Mouse (Mus musculus) regulatory T cell (primary cell): ENCODE results near the gene Rxfp4.

Experiments
- in situ Hi-C: fragments of 300-600 bp; cut with MboI, MseI; formaldehyde crosslinking; loops from one replicate; pipeline ENCODE4 v1.15.1; 2025; ENCODE audit warnings: high pct_unique_total_duplicates

Gene Rxfp4

DNA sequence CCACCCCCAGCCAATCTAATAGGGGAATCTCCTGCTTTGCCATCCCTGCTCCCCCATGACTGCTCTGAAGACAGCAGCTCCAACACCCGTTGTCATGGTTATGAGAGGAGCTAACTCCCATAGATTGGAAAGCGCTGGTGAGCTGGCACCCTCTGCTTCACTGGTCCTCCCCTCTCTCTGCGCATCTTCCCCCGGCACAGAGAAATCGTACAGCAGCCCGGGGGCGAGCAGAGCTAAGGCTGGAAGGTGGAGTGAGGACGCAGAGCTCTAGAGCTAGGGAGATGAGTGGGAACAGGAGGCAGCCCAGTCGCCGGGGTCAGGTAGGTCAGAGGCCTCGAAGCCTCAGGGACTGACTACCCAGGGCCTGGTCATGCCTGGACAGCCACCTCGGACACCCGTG, 23.7 kb downstream of the Rxfp4 start:
- in situ Hi-C loops: no loop called here

DNA sequence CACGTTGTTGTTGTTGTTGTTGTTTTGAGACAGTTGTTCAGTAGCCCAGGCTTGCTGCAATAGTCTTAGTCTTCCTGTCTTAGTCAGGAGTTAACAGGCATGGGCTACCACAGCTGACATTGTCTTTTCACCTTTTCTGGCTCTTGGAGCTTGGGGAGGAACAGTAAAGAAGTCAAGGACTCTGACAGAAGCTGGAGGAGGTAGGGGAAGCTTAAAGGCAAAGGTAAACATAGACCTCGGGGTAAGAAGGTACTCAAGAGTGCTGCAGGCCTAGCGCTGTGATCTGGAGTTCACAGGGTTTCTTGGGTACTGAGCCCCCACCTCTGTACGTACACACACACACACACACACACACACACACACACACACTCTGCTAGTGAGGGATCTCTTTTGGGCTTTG, 24.2 kb downstream of the Rxfp4 start:
- in situ Hi-C loops: no loop called here

DNA sequence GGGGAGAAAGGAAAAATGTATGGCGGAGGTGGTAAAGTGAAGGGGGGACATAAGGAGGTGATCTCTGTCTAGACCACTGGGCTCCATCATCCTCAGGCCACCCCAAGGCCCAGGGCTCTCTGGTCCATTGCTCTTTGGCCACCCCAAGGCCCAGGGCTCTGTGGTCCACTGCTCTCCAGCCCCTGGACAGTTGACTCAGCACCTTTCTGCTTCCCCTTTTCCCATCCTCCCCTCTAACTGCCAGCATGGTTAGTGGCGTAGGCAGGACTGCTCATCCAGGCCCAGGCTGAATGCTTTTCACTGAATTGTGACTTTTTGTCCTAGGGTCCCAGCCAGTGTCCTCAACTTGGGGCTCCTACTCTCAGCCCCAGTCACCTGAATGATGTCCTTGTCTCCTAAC, 25.4 kb downstream of the Rxfp4 start:
- in situ Hi-C loops: no loop called here

DNA sequence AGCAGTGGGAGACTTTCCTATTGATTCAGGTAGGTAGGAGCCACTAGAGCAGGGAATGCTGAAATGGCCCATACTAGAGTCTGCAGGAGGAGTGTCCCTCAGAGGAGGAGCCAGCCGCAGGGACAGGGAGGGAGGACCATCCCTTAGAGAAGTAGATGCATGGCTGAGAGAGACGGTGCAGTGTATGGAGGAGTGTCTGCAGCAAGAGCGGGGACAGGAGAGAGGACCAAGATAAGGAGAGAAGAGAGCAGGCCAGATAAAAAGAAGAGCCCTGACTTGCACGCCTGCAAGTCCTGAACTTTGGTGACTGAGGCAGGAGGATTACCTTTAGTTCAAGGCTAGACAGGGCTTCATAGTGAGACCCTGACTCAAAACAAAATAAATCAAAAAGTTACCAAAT, 25.8 kb downstream of the Rxfp4 start:
- in situ Hi-C loops: no loop called here

GRCm38 (mm10) chr3:88626316-88626715, 26.6 kb downstream of the Rxfp4 start:
- in situ Hi-C loops: no loop called here

- in situ Hi-C loops: no loop called here
Measured at GRCm38 (mm10) chr3:88625531-88625930, 27.4 kb downstream of the Rxfp4 start.

- in situ Hi-C loops: no loop called here
Measured at GRCm38 (mm10) chr3:88624951-88625350, 28.0 kb downstream of the Rxfp4 start.

DNA sequence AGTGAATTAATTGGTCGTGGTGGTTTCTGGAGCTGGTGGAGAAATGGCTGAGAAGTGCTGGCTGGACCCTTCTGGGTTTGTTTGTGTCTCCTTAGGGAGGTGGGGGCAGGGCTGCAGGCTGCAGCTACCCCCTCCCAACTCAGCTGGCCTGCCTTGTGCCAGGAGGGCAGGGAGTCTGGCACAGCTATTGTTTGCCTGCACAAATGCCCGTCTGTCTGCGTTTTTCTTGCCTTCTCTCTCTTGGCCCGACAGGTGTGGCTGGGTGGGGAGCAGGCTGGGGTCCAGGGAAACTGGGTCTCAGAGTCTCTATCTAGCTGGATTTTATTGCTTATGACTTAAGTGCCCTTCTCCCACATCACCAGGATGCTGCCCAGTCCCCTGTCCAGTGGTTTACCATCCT, 28.6 kb downstream of the Rxfp4 start:
- in situ Hi-C loops: no loop called here

- in situ Hi-C loops: no loop called here
Measured at GRCm38 (mm10) chr3:88623346-88624135, 29.4 kb downstream of the Rxfp4 start.

- in situ Hi-C loops: no loop called here
Measured at GRCm38 (mm10) chr3:88622941-88623345, 30.0 kb downstream of the Rxfp4 start.

GRCm38 (mm10) chr3:88622113-88622940, 30.6 kb downstream of the Rxfp4 start:
- in situ Hi-C loops: no loop called here

DNA sequence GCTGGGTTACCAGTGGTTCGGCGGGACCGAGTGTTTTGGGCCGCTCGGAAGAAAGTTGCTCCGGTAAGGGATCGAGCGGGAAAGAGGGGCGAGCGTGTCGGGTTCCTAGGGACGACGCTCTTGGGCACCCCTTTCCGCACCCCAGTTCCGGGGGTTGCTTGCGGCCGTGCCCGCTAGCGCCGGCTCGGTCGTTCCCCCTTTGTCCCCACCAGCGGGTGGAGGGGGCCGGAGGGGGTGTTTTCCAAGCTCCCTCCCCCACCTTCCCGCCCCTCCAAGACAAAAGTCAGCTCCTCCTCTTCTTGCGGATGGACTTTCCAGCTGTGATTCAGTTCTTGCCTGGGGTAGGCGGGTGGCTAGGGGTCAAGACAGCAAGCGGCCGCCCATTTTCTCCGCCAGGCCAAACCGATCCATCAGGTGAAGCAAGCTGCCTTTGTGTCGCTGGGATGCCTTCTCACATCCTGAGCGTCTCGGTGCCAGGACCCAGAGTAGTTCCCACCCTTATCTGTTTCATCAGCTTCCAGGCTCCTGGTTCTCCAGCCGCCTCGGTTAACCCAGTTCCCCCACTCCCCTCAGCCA, 31.3 kb downstream of the Rxfp4 start:
- in situ Hi-C loops: no loop called here

GRCm38 (mm10) chr3:88620992-88621536, 31.9 kb downstream of the Rxfp4 start:
- in situ Hi-C loops: no loop called here

DNA sequence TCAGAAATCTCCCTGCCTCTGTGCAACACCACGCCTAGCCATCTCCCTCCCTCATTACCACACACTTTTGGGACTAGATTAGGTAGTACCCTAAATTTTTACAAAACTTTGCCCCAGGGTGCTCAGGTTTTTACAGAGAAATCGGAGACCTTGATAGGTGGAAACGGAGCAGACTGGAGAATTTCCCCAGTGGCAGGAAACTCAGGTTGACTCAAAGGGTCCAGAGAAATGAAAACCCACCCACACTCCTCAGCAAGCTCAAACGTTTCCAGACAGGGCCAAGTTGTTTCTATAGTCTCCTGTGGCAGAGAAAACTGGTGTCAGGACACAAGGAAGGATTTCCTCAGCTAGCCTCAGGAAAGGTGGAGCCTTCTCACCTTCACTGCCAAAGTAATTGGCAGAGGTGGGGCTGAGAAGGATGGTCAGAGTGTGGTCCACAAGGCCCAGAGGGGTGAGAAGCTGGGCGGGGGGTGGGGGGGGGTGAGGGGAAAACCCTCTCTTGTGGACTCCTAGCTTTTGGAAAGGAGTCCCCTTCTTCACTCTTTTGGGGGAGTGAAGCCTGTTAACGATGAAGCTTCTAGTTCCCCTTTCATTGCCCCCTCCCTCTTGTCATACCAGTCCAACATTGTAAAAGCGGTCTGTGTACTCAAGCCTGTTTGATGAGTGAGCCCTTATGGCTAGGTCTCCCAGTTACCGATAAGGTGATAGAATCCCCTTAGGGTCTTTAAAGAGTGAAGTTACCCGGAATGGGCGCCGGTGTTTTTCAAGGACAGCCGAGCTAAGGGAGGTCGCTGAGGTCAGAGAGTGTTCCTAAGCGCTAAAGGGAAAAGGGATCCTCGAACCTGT, 32.6 kb downstream of the Rxfp4 start:
- in situ Hi-C loops: no loop called here

DNA sequence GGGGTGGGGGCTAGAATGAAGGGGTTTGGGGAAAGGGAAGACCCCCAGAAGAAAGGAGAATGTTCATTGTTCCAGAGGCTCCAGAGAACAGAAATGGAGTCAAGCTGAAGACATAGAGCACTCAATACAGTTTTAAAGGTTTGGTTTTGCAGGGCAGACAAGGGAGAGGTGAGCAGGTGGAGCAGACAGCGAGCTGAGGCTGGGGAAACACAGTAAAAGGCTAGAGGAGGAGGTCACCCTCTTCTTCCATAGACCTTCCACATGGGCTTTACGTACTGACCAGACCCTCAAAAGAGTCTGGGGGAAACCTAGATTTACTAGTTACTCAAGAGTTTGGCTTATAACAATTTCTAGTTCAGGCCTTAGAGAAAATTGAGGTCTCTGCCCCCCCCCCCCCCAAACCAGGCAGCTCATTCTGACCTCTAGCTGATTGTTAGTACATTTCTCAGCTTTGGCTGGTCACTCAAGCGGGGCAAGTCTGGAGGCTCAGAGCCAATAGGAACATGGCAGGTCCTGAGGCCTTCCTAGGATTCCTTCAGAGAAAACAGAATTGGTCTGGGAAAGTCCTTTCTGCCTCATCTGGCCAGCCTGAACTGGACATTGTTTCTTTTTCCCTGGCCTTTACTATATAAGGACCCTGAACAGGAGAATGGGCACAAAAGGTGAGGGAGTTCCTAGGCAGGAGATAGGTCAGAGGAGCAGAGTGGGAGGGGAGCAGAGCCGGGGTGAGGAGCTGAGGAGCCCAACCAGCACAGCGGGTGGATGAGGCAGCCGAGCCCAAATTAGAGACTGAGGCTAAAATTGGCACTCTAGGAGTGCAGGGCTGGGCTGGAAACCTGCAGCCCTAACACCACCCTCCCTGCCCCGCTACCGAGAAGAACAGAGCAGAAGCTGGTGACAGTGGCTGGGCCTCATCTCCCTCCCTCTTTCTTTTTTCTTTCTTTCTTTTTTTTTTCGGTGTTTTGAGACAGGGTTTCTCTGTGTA, 33.5 kb downstream of the Rxfp4 start:
- in situ Hi-C loops: no loop called here

DNA sequence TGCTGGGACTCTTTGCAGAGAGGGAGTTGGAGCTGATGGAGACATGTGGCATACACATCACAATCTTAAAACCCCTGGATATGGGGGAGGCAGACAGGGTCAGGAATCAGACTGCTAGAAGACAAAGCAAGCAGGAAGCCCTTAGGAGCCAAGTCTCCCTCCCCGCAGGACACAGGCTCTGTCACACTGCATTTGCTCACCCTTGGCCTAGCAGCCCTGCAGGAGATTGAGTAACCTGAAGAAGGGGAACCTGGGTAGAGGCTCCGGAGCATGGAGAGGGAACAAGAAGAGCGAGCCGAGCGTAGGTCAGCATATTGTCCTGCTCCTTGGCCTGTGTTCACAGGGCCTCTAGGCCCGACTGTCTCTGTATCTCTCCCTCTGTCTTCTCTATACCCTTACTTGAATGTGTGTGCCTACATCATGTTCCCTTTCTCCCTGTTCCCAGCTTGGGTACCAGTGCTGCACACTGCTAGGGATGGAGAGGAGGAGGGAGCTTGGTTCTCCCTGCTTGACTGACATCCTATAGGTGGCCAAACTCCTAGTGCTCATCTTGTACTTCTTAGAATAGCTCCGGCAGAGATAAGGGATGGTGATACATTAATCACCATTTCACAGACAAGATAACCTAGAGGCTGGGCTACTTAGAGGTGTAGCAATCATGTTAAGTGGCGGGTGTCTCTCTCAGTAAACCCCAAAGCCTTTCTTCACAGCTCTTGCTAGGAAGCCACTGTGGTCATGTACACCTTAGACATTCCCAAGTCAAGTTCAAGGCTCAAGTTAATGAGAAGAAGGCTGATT, 34.7 kb downstream of the Rxfp4 start:
- in situ Hi-C loops: no loop called here

GRCm38 (mm10) chr3:88616951-88617500, 35.9 kb downstream of the Rxfp4 start:
- in situ Hi-C loops: no loop called here

- in situ Hi-C loops: no loop called here
Measured at GRCm38 (mm10) chr3:88615902-88616391, 37.0 kb downstream of the Rxfp4 start.

DNA sequence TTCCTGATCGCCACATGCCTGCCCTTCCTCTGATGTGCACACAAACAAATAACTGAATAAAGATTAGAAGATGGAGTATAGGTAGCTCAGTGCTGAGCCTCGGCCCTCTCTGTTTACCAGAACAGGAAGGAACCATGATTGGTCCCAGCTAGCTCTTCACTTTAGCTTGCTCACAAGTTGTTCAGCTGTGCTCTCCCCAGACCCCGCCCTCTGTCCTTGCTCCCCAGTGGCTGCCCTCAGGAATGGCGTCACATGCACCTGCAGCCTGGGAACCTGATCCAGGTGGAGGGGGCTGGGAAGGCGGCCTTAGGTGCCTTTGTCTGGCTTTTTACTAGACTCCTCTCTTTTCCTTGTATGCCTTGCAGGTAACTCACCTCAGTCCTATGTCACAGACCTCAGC, 37.8 kb downstream of the Rxfp4 start:
- in situ Hi-C loops: no loop called here
